In genomic region chrX:12153141-12154095, GRCm38 (mm10) we compare ENCODE assay signal across 8 mouse cellular contexts. TPM values are rescaled to one million over a fixed set of nuclear protein-coding genes. Genes with fewer than 3 reads are reported as not detected.
DNase-seq lines count a peak whose midpoint lies in the region; ATAC-seq and TF ChIP-seq lines count a peak whose summit lies in the region.

No protein-coding gene starts in this region.

- no peak overlapping the region for H3K27ac ChIP-seq in hindbrain, embryonic 14.5 days
- H3K27ac ChIP-seq in hindbrain, embryonic 16.5 days (ENCODE audit: low read depth, low read length), result no peak overlapping the region
- H3K27ac ChIP-seq in ES-Bruce4 (ENCODE audit: insufficient read depth, low read length), result peak overlapping the region; percentile 86
- H3K27ac ChIP-seq in forebrain, embryonic 14.5 days (ENCODE audit: low read depth, low read length), result no peak overlapping the region

- H3K4me1 ChIP-seq in hindbrain, embryonic 14.5 days (replicated peaks; ENCODE audit: control insufficient read depth, insufficient read depth, low read length), result peaks cover 12% of the 10 kb centered on the region
- peaks cover 10% of the 10 kb centered on the region for H3K4me1 ChIP-seq in hindbrain, embryonic 16.5 days (ENCODE audit: control insufficient read depth, insufficient read depth, low read depth, low read length)
- H3K4me1 ChIP-seq in ES-Bruce4 (ENCODE audit: control insufficient read depth, insufficient read depth, low read length), result peaks cover 2% of the 10 kb centered on the region
- peaks cover 5% of the 10 kb centered on the region; the same call in 1 of the 2 replicates for H3K4me1 ChIP-seq in forebrain, embryonic 14.5 days (ENCODE audit: control insufficient read depth, insufficient read depth, low read length)
- peaks cover 56% of the 10 kb centered on the region for H3K4me1 ChIP-seq in megakaryocyte, embryonic 14.5 days

- TF ChIP-seq POLR2A in ES-Bruce4 (IDR thresholded peaks at IDR 0.05; ENCODE audit: insufficient read depth, low read length), result no peak

- peaks cover 82% of the 10 kb centered on the region for H3K27me3 ChIP-seq in hindbrain, embryonic 14.5 days (ENCODE audit: control insufficient read depth, insufficient read depth, low read length)
- peaks cover 34% of the 10 kb centered on the region for H3K27me3 ChIP-seq in hindbrain, embryonic 16.5 days (replicated peaks; ENCODE audit: control insufficient read depth, insufficient read depth, low read length)
- peaks cover 5% of the 10 kb centered on the region for H3K27me3 ChIP-seq in ES-Bruce4 (ENCODE audit: control insufficient read depth, insufficient read depth, low read length, poor library complexity, severe bottlenecking)
- H3K27me3 ChIP-seq in forebrain, embryonic 14.5 days (replicated peaks; ENCODE audit: control insufficient read depth, insufficient read depth, low read length), result 0 out of 2 replicates have a peak, but pooled peaks cover 15% of the 10 kb centered on the region
- H3K27me3 ChIP-seq in megakaryocyte, embryonic 14.5 days (replicated peaks), result peaks cover 79% of the 10 kb centered on the region

- ATAC-seq in hindbrain, embryonic 14.5 days (ENCODE audit: low FRiP score), result no peak
- ATAC-seq in hindbrain, embryonic 16.5 days, result no peak
- ATAC-seq in forebrain, embryonic 14.5 days, result no peak
- ATAC-seq in frontal cortex, adult (ENCODE audit: low TSS enrichment), result no peak

- 0 out of 2 replicates have a peak overlapping the region, but pooled peaks have one; percentile 17 for H3K4me2 ChIP-seq in hindbrain, embryonic 14.5 days (replicated peaks)
- H3K4me2 ChIP-seq in hindbrain, embryonic 16.5 days (ENCODE audit: low read length), result no peak overlapping the region
- 0 out of 2 replicates have a peak overlapping the region, but pooled peaks have one; percentile 2 for H3K4me2 ChIP-seq in forebrain, embryonic 14.5 days (ENCODE audit: low read length)

- DNase-seq in hindbrain, embryonic 14.5 days (ENCODE audit: low spot score), result no peak
- DNase-seq in forebrain, embryonic 14.5 days (ENCODE audit: low spot score), result no peak
- no peak for DNase-seq in layer of hippocampus, adult 8-10 months (ENCODE audit: low spot score in 2 of 2)
- no peak for DNase-seq in cerebellum, adult 11 months

- H3K9ac ChIP-seq in hindbrain, embryonic 14.5 days, result no peak overlapping the region
- H3K9ac ChIP-seq in hindbrain, embryonic 16.5 days (ENCODE audit: low read depth, low read length), result no peak overlapping the region
- peak overlapping the region; percentile 80; the same call in 1 of the 2 replicates for H3K9ac ChIP-seq in ES-Bruce4 (ENCODE audit: low read depth, poor library complexity, severe bottlenecking)
- H3K9ac ChIP-seq in forebrain, embryonic 14.5 days (ENCODE audit: low read length), result no peak overlapping the region

- H3K4me3 ChIP-seq in hindbrain, embryonic 14.5 days (replicated peaks; ENCODE audit: low read length), result no peak overlapping the region
- H3K4me3 ChIP-seq in hindbrain, embryonic 16.5 days (ENCODE audit: low read length), result no peak overlapping the region
- H3K4me3 ChIP-seq in ES-Bruce4 (ENCODE audit: low read depth, low read length), result no peak overlapping the region
- H3K4me3 ChIP-seq in forebrain, embryonic 14.5 days (ENCODE audit: low read depth, low read length), result no peak overlapping the region
- H3K4me3 ChIP-seq in megakaryocyte, embryonic 14.5 days (replicated peaks), result peak overlapping the region; percentile 56

- no peak for TF ChIP-seq EP300 in ES-Bruce4 (IDR thresholded peaks at IDR 0.05; ENCODE audit: insufficient read depth, low read depth, low read length)

- H3K9me3 ChIP-seq in hindbrain, embryonic 14.5 days (ENCODE audit: control insufficient read depth, low read length), result no peaks in the 10 kb centered on the region
- H3K9me3 ChIP-seq in hindbrain, embryonic 16.5 days (ENCODE audit: control insufficient read depth, low read length), result no peaks in the 10 kb centered on the region
- H3K9me3 ChIP-seq in ES-Bruce4 (replicated peaks; ENCODE audit: control insufficient read depth, insufficient read depth, low read length, poor library complexity, severe bottlenecking), result no peaks in the 10 kb centered on the region
- H3K9me3 ChIP-seq in forebrain, embryonic 14.5 days (replicated peaks; ENCODE audit: control insufficient read depth, low read length), result no peaks in the 10 kb centered on the region
- H3K9me3 ChIP-seq in megakaryocyte, embryonic 14.5 days, result peaks cover 3% of the 10 kb centered on the region; the same call in 1 of the 2 replicates

- no peaks in the 10 kb centered on the region for H3K36me3 ChIP-seq in hindbrain, embryonic 14.5 days (replicated peaks; ENCODE audit: control insufficient read depth, insufficient read depth)
- no peaks in the 10 kb centered on the region for H3K36me3 ChIP-seq in hindbrain, embryonic 16.5 days (ENCODE audit: control insufficient read depth, insufficient read depth, low read length)
- H3K36me3 ChIP-seq in ES-Bruce4 (ENCODE audit: control insufficient read depth, insufficient read depth, low read length, poor library complexity, severe bottlenecking), result no peaks in the 10 kb centered on the region
- no peaks in the 10 kb centered on the region for H3K36me3 ChIP-seq in forebrain, embryonic 14.5 days (ENCODE audit: control insufficient read depth, insufficient read depth, low read length)
- H3K36me3 ChIP-seq in megakaryocyte, embryonic 14.5 days (replicated peaks; ENCODE audit: low read length), result no peaks in the 10 kb centered on the region

- no peak for TF ChIP-seq CTCF in ES-Bruce4 (IDR thresholded peaks at IDR 0.05; ENCODE audit: low read depth, low read length)

- 13% methylated on average over 31 of the region's 31 CpGs for WGBS in hindbrain, embryonic 14.5 days
- 19% methylated on average over 27 of the region's 31 CpGs for WGBS in hindbrain, embryonic 16.5 days
- WGBS in forebrain, embryonic 14.5 days, result 14% methylated on average over 31 of the region's 31 CpGs

RNA-seq across cellular contexts. Expression of gene Bcor, which starts 6.7 kb away (rescaled TPM):
- polyA plus RNA-seq in hindbrain, embryonic 14.5 days (2014; fragmentation: Nextera tagmentation; extraction: Ambion mirVana), result 16.1 and 17.5 TPM in 2 replicates
- 11.2 and 13.4 TPM in 2 replicates for polyA plus RNA-seq in hindbrain, embryonic 16.5 days (2015; fragmentation: Nextera tagmentation; extraction: Ambion mirVana)
- polyA plus RNA-seq in ES-Bruce4 (2011; ENCODE audit: insufficient read depth, insufficient read length, low read depth, missing spikeins), result 14.9 and 15.8 TPM in 2 replicates
- polyA plus RNA-seq in forebrain, embryonic 14.5 days (2014; fragmentation: Nextera tagmentation; extraction: Ambion mirVana), result 17.5 and 18.8 TPM in 2 replicates
- 11.1 and 15.0 TPM in 2 replicates for polyA plus RNA-seq in megakaryocyte, embryonic 14.5 days (2012; ENCODE audit: insufficient read depth, low replicate concordance)
- 10 to 100 TPM; 17.6 to 21.4 (median 20.3) TPM for total RNA-seq in layer of hippocampus, adult 8-10 months (2022)
